Mouse (Mus musculus) megakaryocyte-erythroid progenitor cell, adult 5-6 weeks (primary cell): ENCODE results near the gene Dclk3. TPM values are rescaled to one million over a fixed set of nuclear protein-coding genes. Genes with fewer than 3 reads are reported as not detected.
A peak's percentile ranks its signal among the peaks of the same experiment; 100 is the strongest.

Experiments
- ATAC-seq: replicated peaks from 2 replicates; pipeline ENCODE4 v1.8.0; 2016; ENCODE audit warnings: mild to moderate bottlenecking, inconsistent platforms; ENCODE audit not compliant: severe bottlenecking, poor library complexity, low FRiP score, low TSS enrichment
- total RNA-seq, 2 experiments: library from RNA; stranded (forward) in 1 of 2; stranded (reverse) in 1 of 2; fragments of 200-1000, 215-1000 nt in 1 of 2; fragments of >200 nt in 1 of 2; fragmentation: Nextera tagmentation in 1 of 2; gene quantifications; 2 replicates each; pipeline ENCODE4 v1.2.3; 2014 to 2017

Gene Dclk3
- not detected in 2 replicates for total RNA-seq (2014; fragmentation: Nextera tagmentation)
- not detected in 2 replicates for total RNA-seq (2017)

DNA sequence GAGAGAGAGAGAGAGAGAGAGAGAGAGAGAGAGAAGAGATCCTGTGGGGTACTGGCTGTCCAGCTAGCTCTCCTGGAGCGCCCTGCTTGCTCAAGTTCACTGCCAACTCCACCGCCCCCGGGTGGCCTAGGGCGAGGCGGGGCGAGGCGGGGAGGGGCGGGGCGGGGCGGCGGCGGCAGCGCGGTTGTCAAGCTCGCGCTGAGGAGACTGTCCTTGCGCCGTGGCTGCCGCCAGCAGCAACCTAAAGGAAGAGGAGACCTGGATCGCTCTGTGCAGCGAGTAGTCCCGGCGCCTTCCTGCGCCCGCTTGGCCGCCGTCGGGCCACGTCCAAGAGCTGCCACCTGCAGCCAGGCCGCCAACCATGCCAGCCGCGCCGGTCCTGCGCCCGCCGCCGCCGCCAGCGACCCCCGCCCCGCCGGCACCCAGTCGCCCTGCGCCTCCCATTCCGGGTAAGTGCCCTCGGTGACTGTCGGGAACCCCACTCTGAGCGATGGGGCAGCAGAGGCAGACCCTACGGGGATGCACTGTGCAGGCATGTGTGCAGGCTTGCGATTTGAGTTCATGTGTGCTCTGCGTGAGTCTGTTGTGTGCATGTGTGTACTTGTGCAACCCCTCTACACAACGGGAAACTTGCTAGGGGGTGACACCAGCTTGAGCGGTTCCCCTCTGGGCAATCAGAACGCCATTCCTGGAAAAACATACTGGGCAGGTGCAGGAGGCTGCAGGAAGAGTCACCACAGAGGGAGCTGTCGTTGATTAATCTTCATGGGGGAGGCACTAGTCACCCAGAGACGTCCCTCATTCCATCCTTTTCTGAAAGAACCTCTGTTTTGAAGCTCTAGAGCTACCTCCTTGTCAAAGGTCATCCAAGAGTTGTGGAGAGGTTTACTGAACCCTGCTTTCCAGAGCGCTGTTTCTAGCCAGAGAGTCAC, at the start of gene Dclk3:
Gene Dclk3 (plus strand): TSS at position 178 of the 932 bp plus-strand sequence.
- ATAC-seq, result peak; percentile 80

DNA sequence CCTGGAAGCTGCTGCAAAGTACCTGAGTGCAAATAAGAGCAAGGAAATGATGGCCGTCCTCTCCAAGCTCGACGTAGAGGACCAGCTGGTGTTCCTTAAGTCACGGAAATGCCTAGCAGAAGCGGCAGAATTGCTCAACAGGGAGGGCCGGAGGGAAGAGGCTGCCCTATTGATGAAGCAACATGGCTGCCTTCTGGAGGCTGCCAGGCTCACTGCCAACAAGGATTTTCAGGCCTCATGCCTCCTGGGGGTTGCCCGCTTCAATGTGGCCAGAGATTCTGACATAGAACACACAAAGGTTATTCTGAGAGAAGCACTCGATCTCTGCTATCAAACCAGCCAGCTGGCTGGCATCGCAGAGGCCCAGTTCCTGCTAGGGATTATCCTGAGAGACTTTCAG, 48.9 kb upstream of the Dclk3 start:
- no peak for ATAC-seq

- no peak for ATAC-seq
These were observed 47.8 kb upstream of the Dclk3 start for GRCm38 (mm10) chr9:111391036-111391435.

DNA sequence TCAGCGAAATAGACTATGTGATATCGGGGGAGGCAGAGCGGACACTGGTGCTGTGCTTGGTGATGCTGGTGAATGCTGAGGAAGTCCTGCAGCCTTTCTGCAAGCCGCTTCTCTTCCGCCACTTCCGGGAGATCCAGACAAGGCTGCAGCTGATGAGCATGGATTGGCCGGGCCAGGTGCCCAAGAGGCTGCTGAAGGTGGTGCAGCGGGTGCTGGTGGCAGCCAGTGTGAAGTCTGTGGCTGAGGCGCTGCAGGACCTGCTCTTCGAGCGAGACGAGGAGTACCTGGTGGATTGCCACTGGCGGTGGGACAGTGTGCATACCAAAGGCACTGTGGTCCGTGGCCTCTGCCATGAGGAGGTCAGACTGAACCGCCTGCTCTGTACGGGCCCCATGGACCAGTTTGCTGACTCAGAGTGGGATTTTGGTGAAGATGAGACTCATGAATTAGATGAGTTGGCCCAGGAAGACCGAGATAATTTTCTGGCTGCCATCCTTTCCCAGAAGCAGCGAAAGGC, 46.9 kb upstream of the Dclk3 start:
- no peak for ATAC-seq

DNA sequence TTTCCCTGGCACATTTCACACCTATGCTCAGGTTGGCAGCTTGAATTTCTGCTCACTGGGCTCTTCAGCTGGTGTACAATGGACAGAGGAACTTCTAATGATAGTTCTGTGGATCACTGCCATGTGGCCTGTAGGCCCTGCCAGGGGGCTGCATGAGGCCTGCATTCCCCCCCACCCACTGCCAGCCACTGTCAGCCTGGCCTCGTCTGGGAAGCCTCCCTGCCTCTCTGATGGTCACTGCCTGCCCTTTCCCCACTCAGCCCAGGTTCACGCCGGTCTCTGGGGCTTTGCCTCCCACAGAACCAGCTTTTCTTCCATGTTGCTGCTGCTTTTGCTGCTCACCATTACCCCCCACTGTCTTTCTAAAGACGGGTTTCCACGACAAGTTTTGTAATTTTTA, 43.6 kb upstream of the Dclk3 start:
- no peak for ATAC-seq

DNA sequence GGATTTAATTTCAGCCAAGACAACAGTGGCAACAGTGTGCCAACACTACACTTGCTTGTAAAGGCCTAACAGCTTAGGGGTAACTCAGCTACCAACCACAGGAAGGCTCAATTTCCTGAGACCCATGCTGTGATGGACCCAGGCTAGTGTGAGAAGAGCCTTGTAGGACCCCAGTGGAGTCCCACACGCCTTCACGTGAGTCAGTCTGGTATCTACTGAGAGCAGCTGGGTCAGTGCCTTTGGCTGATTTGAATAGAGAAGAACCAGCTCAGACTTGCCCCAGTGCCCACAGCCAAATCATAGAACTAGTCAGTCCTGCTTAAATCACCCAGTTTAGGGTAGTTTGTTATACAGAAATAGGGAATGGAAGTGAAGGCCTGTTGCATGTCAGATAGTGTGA, 40.8 kb upstream of the Dclk3 start:
- ATAC-seq, result no peak

DNA sequence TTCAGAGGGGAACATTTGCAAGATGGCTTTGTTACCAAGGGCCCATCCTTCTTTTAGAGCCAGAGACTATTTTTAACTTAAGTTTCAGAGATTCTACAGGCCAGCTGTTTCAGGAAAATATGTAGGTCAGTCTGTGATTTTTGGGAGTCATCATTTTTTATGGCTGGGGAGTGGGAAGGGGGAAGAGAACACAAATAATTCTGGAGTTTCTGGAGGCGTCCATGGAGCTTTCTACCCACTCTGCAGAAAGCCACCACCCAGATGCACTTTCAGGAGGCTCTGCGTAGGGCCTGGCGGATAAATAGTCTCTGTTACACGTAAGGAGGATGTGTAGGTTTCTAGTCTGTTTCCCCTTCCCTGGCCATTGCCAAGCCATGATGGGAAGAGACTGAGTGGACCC, 38.8 kb upstream of the Dclk3 start:
- no peak for ATAC-seq

DNA sequence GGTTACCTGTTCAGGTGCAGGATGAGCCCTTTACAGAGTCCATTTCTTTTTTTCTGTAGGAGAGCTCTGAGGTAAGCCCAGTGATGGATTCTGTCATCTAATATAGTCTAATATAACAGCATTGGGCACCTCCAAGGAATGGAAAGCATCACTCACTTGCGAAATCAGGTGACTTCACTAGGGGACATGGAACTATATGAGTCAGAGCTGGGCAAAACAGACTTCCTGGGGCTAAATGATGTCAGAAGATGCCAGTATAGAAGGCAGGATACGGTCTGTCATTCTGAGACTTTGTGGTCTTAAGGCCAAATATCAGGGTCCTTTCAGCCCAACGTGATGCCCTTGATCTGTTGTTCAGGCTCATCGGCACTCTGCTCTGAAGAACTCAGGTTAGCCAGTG, 35.7 kb upstream of the Dclk3 start:
- ATAC-seq, result no peak

DNA sequence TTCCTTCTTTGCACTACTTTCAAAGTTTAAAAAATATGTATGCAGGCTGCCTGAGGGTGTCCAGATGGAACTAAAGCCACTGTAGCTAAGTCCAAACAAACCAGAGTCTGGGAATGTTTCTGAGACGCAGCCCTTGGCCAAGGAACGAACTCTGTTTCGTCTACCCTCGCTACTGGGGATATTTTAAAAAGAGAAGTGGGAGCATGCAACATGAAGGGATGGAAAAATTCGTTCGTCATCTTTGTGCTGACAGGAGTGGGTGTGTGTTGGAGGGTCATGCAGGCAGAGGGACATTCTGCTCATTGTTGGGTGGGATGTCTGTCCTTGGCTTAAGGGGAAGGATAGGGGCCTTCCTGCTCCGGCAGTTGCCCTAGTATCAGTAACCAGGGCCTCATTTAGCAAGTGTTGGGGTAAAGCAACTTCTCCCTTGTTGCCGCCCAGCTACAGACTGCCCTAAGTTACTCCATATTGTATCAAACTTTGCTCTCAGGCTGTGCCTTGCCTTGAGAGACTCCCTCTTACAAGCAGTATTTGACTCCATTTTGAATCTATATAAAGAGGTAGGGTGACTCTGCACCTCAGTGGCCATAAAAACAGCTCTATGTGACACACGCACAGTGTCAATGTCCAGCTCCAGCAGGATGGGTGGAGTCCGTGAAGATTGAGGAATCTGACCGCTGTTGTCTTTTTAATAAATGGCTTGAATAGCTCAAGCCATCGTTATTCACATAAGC, 34.4 kb upstream of the Dclk3 start:
- no peak for ATAC-seq

- ATAC-seq, result no peak
These were observed 33.8 kb upstream of the Dclk3 start for GRCm38 (mm10) chr9:111405080-111405428.

GRCm38 (mm10) chr9:111408012-111408411, 30.9 kb upstream of the Dclk3 start:
- no peak for ATAC-seq

DNA sequence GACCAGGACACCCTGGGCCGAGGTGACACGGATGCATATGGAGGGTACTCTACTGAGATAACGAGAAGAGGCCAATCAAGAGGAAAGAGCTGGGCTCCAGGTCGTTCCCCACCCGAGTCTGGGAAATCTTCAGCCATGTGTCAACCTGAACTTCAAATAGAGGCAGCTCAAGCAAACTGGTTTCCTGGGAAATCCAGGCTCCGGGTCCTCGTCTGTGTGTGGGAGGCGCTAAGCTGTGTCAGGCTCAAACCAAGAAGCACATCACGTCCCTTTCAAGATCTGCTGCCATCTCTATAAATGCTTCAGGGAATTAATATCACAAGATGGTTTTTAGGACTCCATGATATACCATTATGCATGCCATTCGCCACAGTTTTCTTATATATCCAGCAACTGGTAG, 30.5 kb upstream of the Dclk3 start:
- ATAC-seq, result no peak

DNA sequence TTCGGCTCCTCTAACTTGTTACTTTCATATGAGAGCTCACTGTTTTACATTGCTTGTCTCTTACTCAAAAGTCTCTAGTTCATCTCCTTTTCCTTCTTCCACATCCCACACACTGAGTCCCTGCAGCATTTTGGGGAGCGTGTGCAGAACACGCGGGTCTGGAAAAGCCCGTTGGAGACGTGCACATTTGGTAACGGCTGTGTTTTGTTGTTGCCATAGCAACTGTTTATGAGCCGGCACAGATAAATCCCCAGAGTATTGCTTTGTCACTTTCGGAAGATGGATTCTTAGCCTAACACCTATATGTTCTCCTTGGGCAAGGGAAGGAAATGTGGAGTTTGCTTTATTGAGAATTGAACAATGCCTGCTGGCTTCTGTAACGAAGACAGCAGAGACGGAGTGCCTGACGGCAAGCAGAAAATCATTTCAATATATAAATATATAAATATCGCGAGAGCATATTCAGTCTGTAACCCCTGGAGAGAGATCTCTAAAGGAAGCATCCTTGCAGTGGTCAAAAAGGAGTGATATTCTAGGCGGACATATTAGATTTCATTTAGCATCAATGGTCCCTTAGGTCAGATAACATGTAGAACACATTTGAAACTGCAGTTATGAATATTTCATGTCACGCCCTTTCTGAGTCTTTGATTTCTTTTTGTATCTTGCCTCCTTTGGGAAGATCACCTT, 26.3 kb upstream of the Dclk3 start:
- no peak for ATAC-seq

- ATAC-seq, result no peak
These were observed 17.0 kb upstream of the Dclk3 start for GRCm38 (mm10) chr9:111421862-111422261.

DNA sequence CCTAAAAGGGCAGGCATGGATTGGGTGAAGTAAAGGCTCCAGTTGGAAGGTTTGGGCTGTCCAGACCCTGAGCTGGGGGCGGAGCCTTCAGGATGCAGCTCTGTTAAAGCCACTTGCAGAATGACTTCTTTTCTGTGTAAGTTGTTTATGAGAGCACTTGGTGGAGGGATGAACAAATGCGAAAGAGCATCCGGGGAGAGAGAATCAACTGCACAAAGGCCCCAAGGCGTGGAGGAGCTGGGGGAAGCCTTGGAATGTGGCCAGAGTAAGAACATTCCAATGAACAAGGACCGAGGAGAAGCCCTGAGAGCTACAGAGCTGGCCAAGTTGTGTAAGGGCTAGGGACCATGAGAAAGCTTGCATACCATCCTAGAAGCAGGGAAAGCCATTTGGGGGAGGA, 16.3 kb upstream of the Dclk3 start:
- ATAC-seq, result no peak

- ATAC-seq, result no peak
These were observed 13.8 kb upstream of the Dclk3 start for GRCm38 (mm10) chr9:111425113-111425512.

GRCm38 (mm10) chr9:111425952-111426351, 12.9 kb upstream of the Dclk3 start:
- no peak for ATAC-seq

DNA sequence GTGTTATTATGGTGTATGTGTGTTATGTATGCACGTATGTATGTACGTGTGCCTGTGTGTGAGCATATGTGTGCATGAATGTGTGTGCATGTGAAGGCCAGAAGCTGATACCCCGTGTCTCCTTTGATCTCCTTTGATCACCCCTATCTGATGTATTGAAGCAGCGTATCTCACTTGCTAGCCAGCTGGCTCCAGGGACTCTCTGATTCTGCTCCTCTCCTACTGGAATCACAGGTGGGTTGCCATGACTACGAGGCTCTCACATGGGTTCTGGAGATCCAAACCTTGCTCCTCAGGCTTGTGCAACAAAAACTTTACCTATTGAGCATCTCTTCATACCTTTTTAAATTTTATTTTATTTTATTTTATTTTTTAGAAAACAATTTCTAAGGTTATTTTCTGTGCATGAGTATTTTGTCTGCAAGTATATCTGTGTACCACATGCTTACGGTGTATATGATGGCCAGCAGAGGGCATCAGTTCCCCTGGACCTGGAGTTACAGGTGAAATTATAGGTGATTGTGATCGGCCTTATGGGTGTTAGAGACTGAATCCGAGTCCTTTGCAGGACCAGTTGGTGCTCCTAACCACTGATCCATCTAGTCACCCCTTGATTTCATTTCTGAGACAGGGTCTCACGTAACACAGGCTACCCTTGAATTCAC, 10.9 kb upstream of the Dclk3 start:
- no peak for ATAC-seq

GRCm38 (mm10) chr9:111428698-111429362, 10.1 kb upstream of the Dclk3 start:
- ATAC-seq, result no peak
